ENCODE assay signal across 9 mouse cellular contexts in genomic region chr10:62506019-62506556, GRCm38 (mm10). TPM values are rescaled to one million over a fixed set of nuclear protein-coding genes. Genes with fewer than 3 reads are reported as not detected.
DNase-seq lines count a peak whose midpoint lies in the region; ATAC-seq and TF ChIP-seq lines count a peak whose summit lies in the region.
"Had no signal": no experiment of that assay in that cellular context is flagged by ENCODE, and none has a peak within 500 bp of the region (broad histone marks: within the 10 kb centered on the region; RNA-seq: fewer than 3 reads in every experiment).

No protein-coding gene starts in this region.

- TF ChIP-seq POLR2A in small intestine, adult 2 months (IDR thresholded peaks at IDR 0.05; ENCODE audit: low read depth, low read length): no peak

- H3K27me3 ChIP-seq in liver, embryonic 15.5 days: 0 out of 2 replicates have a peak, but pooled peaks cover 4% of the 10 kb centered on the region
- no peaks in the 10 kb centered on the region for H3K27me3 ChIP-seq in small intestine, adult 2 months (ENCODE audit: control insufficient read depth, insufficient read depth, low read length)

- peak overlapping the region; percentile 85 for H3K27ac ChIP-seq in liver, embryonic 15.5 days (replicated peaks)
- H3K27ac ChIP-seq in small intestine, adult 2 months (ENCODE audit: insufficient read depth, low read depth, low read length): peak overlapping the region; percentile 81
- H3K27ac ChIP-seq: kidney, embryonic 15.5 days; lung, embryonic 15.5 days had no signal

- DNase-seq in CD4-positive helper T cell, adult 2 months (ENCODE audit: low read depth, low spot score): peak; percentile 91
- DNase-seq in T-cell, adult 2 months (ENCODE audit: low spot score): peak; percentile 83
- DNase-seq in cerebellum, adult 11 months: no peak
- DNase-seq in left cerebral cortex, adult 9 months (ENCODE audit: low spot score in 2 of 2): no peak
- no peak for DNase-seq in cerebellum, postnatal 25 days

- H3K9me3 ChIP-seq in liver, embryonic 15.5 days (replicated peaks): no peaks in the 10 kb centered on the region
- H3K9me3 ChIP-seq: kidney, embryonic 15.5 days; lung, embryonic 15.5 days had no signal

- H3K4me1 ChIP-seq in liver, embryonic 15.5 days (replicated peaks): peaks cover 79% of the 10 kb centered on the region
- H3K4me1 ChIP-seq in small intestine, adult 2 months (ENCODE audit: control insufficient read depth, insufficient read depth, insufficient read length, low read length): peaks cover 16% of the 10 kb centered on the region; the same call in 1 of the 2 replicates

- no peak for TF ChIP-seq CTCF in small intestine, adult 2 months (IDR thresholded peaks at IDR 0.05; ENCODE audit: extremely low read depth, insufficient read length, insufficient replicate concordance, low read depth, low read length)

- no peaks in the 10 kb centered on the region for H3K36me3 ChIP-seq in liver, embryonic 15.5 days (replicated peaks)
- H3K36me3 ChIP-seq in small intestine, adult 2 months (ENCODE audit: control insufficient read depth, insufficient read depth, low read length): no peaks in the 10 kb centered on the region
- H3K36me3 ChIP-seq: kidney, embryonic 15.5 days; lung, embryonic 15.5 days had no signal

- peak; percentile 40; the same call in 1 of the 2 replicates for ATAC-seq in liver, embryonic 15.5 days (ENCODE audit: insufficient read depth)

- peak overlapping the region; percentile 80 for H3K4me2 ChIP-seq in liver, embryonic 15.5 days
- H3K4me2 ChIP-seq: kidney, embryonic 15.5 days; lung, embryonic 15.5 days had no signal

- peak overlapping the region; percentile 52 for H3K4me3 ChIP-seq in liver, embryonic 15.5 days (replicated peaks)
- peak overlapping the region; percentile 49 for H3K4me3 ChIP-seq in small intestine, adult 2 months (ENCODE audit: low read depth, low read length)
- H3K4me3 ChIP-seq: kidney, embryonic 15.5 days; lung, embryonic 15.5 days had no signal

- 0 out of 2 replicates have a peak overlapping the region, but pooled peaks have one; percentile 17 for H3K9ac ChIP-seq in liver, embryonic 15.5 days
- H3K9ac ChIP-seq: kidney, embryonic 15.5 days; lung, embryonic 15.5 days had no signal

- WGBS in liver, embryonic 15.5 days (ENCODE audit: insufficient replicate concordance): 15% methylated on average over 17 of the region's 17 CpGs
- WGBS in small intestine, adult 2 months: 66% methylated on average over 17 of the region's 17 CpGs

RNA-seq across cellular contexts. Expression of gene Vps26a, which starts 19.5 kb away (rescaled TPM):
- polyA plus RNA-seq in liver, embryonic 15.5 days (2015; fragmentation: Nextera tagmentation; extraction: Ambion mirVana): 39.5 and 42.9 TPM in 2 replicates
- 1.3 and 3.2 TPM in 2 replicates for polyA plus RNA-seq in small intestine, adult 2 months (2012; rRNA removed)

RNA-seq across cellular contexts. Expression of gene Srgn, which starts 21.2 kb away (rescaled TPM):
- polyA plus RNA-seq in liver, embryonic 15.5 days (2015; fragmentation: Nextera tagmentation; extraction: Ambion mirVana): 57.9 and 79.6 TPM in 2 replicates
- 6.5 and 8.2 TPM in 2 replicates for polyA plus RNA-seq in small intestine, adult 2 months (2012; rRNA removed)

RNA-seq across cellular contexts. Expression of gene Supv3l1, which starts 56.5 kb away (rescaled TPM):
- polyA plus RNA-seq in liver, embryonic 15.5 days (2015; fragmentation: Nextera tagmentation; extraction: Ambion mirVana): 12.6 and 14.3 TPM in 2 replicates
- polyA plus RNA-seq in small intestine, adult 2 months (2012; rRNA removed): 8.4 and 10.9 TPM in 2 replicates

RNA-seq across cellular contexts. Expression of gene 4930507D05Rik, which starts 56.8 kb away (rescaled TPM):
- 0.20 TPM in 1 of 2 replicates, not detected in the other for polyA plus RNA-seq in liver, embryonic 15.5 days (2015; fragmentation: Nextera tagmentation; extraction: Ambion mirVana)
- polyA plus RNA-seq in small intestine, adult 2 months (2012; rRNA removed): 0.05 TPM in 1 of 2 replicates, not detected in the other

Comparison
In these comparisons a context has a peak if more than half of its experiments do, and no peak if none do; other contexts are left out.
1. DNase-seq: peak in CD4-positive helper T cell, adult 2 months (single experiment) and T-cell, adult 2 months (single experiment); none in cerebellum, adult 11 months (single experiment), left cerebral cortex, adult 9 months (0 of 2) and cerebellum, postnatal 25 days (0 of 2).